ENCODE assay signal across 9 mouse cellular contexts in genomic region chr10:110705672-110706071, GRCm38 (mm10). TPM values are rescaled to one million over a fixed set of nuclear protein-coding genes. Genes with fewer than 3 reads are reported as not detected.
DNase-seq lines count a peak whose midpoint lies in the region.
"Had no signal": no experiment of that assay in that cellular context is flagged by ENCODE, and none has a peak within 500 bp of the region (broad histone marks: within the 10 kb centered on the region; RNA-seq: fewer than 3 reads in every experiment).

No protein-coding gene starts in this region.

- H3K4me1 ChIP-seq in heart, embryonic 10.5 days = no peaks in the 10 kb centered on the region
- H3K4me1 ChIP-seq: lung, embryonic 15.5 days had no signal

- H3K9me3 ChIP-seq in heart, embryonic 10.5 days = no peaks in the 10 kb centered on the region
- H3K9me3 ChIP-seq: lung, embryonic 15.5 days had no signal

- H3K27ac ChIP-seq in heart, embryonic 10.5 days = no peak overlapping the region
- H3K27ac ChIP-seq: lung, embryonic 15.5 days had no signal

- no peaks in the 10 kb centered on the region for H3K27me3 ChIP-seq in heart, embryonic 10.5 days (ENCODE audit: insufficient read depth, poor library complexity, severe bottlenecking)
- H3K27me3 ChIP-seq: lung, embryonic 15.5 days had no signal

- intact Hi-C loops in left cerebral cortex, postnatal 36 days (cut with DNase I) = loop anchor here (10.0 kb wide), 1 partner anchor 251 kb away; the partner anchor contains the start of gene Nav3

- WGBS in heart, embryonic 10.5 days = 45% methylated on average over 9 of the region's 9 CpGs

- peak; percentile 11 for DNase-seq in heart, postnatal 4 days
- DNase-seq in heart, embryonic 10.5 days (ENCODE audit: low spot score) = no peak
- DNase-seq in 416B (ENCODE audit: low read depth) = peak; percentile 28
- peak; percentile 6 for DNase-seq in c-Kit-positive CD71-positive TER-119-positive erythroid progenitor cells, embryonic 14.5 days (ENCODE audit: low spot score)
- peak; percentile 13 for DNase-seq in lung, postnatal 36 days
- DNase-seq in layer of hippocampus, postnatal 25 days (ENCODE audit: extremely low spot score in 1 of 2, low spot score in 1 of 2) = no peak
- DNase-seq in left cerebral cortex, postnatal 36 days (ENCODE audit: low spot score in 2 of 2) = no peak
- DNase-seq in frontal cortex, postnatal 36 days (ENCODE audit: low spot score in 2 of 2) = no peak

- H3K4me3 ChIP-seq in heart, embryonic 10.5 days = no peak overlapping the region
- H3K4me3 ChIP-seq: lung, embryonic 15.5 days had no signal

- no peaks in the 10 kb centered on the region for H3K36me3 ChIP-seq in heart, embryonic 10.5 days
- H3K36me3 ChIP-seq: lung, embryonic 15.5 days had no signal

RNA-seq across cellular contexts. Expression of gene E2f7, which starts 39.6 kb away (rescaled TPM):
- 10 to 100 TPM; 14.9 to 19.2 TPM for total RNA-seq in heart, postnatal 4 days (2021)
- polyA plus RNA-seq in heart, embryonic 10.5 days (2016; fragmentation: Nextera tagmentation; extraction: Ambion mirVana) = 26.6 and 32.4 TPM in 2 replicates
- under 1 TPM; 0.37 to 0.77 TPM for total RNA-seq in layer of hippocampus, postnatal 25 days (2021)
- 1 to 10 TPM in 1 of 2 experiments, under 1 TPM in 1; 0.99 to 1.5 TPM for total RNA-seq in left cerebral cortex, postnatal 36 days (2021)

Comparison
In these comparisons a context has a peak if more than half of its experiments do, and no peak if none do; other contexts are left out.
1. DNase-seq: peak in heart, postnatal 4 days (single experiment), 416B (single experiment), c-Kit-positive CD71-positive TER-119-positive erythroid progenitor cells, embryonic 14.5 days (single experiment) and lung, postnatal 36 days (single experiment); none in heart, embryonic 10.5 days (single experiment), layer of hippocampus, postnatal 25 days (0 of 2), left cerebral cortex, postnatal 36 days (0 of 2) and frontal cortex, postnatal 36 days (0 of 2).
2. RNA of gene E2f7, which starts 39.6 kb away (total RNA-seq): 14.9 to 19.2 TPM in heart, postnatal 4 days; 0.99 to 1.5 TPM in left cerebral cortex, postnatal 36 days and 0.37 to 0.77 TPM in layer of hippocampus, postnatal 25 days; every median in the first group is over 4 times any median in the second.